Mouse (Mus musculus): ENCODE data around the gene Myh7b. TPM values are rescaled to one million over a fixed set of nuclear protein-coding genes. Genes with fewer than 3 reads are reported as not detected.

Gene Myh7b
- polyA plus RNA-seq (2016; fragmentation: Nextera tagmentation; extraction: Ambion mirVana), result 0.66 and 1.0 TPM in 2 replicates

DNA sequence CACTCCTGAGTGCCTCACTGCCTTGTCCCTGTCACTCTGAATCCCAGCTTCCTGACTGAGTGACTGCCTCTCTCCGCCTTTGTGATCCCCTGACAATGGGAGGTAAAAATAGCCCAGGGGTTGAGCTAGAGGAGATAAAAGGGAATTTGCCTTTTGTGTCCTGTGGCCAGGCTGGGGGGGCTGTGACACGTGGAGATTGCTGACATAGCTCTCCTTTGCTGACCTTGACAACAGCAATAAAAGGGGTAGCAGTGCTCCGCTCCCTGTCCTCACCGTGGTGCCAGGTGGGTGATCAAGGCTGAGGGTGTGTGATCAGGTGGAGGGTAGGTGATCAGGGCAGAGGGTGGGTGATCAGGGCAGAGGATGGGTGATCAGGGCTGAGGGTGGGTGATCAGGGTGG is at the start of gene Myh7b:
Gene Myh7b, plus strand, starts transcription at position 235 of the 400 bp plus-strand sequence.
- WGBS, result 44% methylated on average over 4 of the region's 4 CpGs
- Histone ChIP-seq H3K4me2 (no peak within 1 kb of the TSS), H3K9me3 (no peaks in the 10 kb centered on the region), H3K27me3 (peaks cover 14% of the 10 kb centered on the region), H3K9ac (no peak within 1 kb of the TSS), H3K4me3 (replicated peaks) (no peak within 1 kb of the TSS), H3K4me1 (peaks cover 6% of the 10 kb centered on the region), H3K36me3 (replicated peaks) (no peaks in the 10 kb centered on the region), H3K27ac (no peak within 1 kb of the TSS)
- no peak for ATAC-seq (ENCODE audit: low FRiP score)

DNA sequence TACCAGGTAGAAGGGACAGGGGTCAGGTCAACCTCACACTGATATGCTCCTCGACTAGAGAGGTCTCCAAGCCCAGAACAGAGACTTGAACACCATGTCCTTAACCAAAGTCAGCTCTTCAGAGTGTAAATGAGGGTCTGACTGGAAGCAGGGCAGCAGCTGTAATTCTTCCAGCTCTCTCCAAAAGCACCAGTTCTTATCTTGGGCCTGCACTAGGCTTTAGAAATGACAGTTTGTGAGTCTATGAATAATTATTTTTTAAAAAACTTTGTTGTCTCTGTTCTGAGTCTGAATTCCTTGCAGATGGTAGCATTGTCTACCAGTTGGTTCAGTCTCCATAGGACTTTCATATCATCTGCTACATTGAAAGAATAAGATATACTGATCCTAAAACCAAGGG is 48.8 kb upstream of the Myh7b start:
- no peak for ATAC-seq (ENCODE audit: low FRiP score)
- Histone ChIP-seq H3K27ac (no peak overlapping the region), H3K4me1 (no peaks in the 10 kb centered on the region), H3K9ac (no peak overlapping the region), H3K4me3 (replicated peaks) (no peak overlapping the region), H3K36me3 (replicated peaks) (peaks cover 5% of the 10 kb centered on the region), H3K4me2 (no peak overlapping the region), H3K27me3 (no peaks in the 10 kb centered on the region), H3K9me3 (no peaks in the 10 kb centered on the region)
- WGBS, result 69% methylated on average over 1 of the region's 1 CpGs

DNA sequence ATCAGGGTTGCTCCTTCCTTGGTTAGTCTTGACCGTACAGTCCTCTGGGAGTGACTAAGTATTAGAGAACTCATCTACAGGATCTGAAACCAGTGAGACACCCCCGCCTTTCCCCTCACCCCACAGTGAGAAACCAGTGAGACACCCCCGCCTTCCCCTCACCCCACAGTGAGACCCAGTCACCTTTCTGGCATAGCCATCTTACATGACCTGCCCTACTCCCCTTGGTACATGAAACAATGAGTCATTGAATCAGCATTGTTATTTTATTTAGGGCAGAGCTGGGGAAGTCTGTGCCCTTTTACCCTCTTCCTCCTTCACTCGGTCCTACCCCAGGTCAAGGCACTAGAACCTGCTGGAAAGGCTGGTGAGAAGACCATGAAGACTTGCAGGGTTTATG is 48.1 kb upstream of the Myh7b start:
- Histone ChIP-seq H3K4me2 (no peak overlapping the region), H3K27me3 (no peaks in the 10 kb centered on the region), H3K9me3 (no peaks in the 10 kb centered on the region), H3K4me3 (replicated peaks) (no peak overlapping the region), H3K4me1 (no peaks in the 10 kb centered on the region), H3K36me3 (replicated peaks) (peaks cover 9% of the 10 kb centered on the region), H3K27ac (no peak overlapping the region), H3K9ac (no peak overlapping the region)
- WGBS, result 81% methylated on average over 4 of the region's 4 CpGs
- ATAC-seq (ENCODE audit: low FRiP score), result no peak

DNA sequence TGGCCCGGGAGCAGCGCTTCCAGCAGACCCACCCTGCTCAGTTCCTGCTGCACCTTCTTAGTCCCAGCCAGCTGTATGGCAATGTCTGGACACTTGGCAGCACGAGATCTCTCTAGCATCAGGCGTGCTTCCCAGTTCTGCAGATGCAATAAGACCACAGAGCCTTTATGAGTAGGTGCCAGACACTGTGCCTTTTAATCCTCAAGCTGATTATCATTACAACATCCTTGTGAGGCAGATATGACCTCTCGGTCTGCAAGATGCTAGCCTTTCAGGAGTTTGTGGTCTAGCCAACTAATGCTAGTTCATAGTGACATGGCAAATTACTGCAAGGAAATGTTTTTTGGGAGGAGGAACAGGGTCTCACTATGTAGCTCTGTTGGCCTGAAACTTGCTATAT is 43.3 kb upstream of the Myh7b start:
- H3K27ac ChIP-seq, result no peak overlapping the region
- H3K36me3 ChIP-seq (replicated peaks), result peaks cover 9% of the 10 kb centered on the region
- no peak overlapping the region for H3K4me3 ChIP-seq (replicated peaks)
- no peaks in the 10 kb centered on the region for H3K27me3 ChIP-seq
- peaks cover 12% of the 10 kb centered on the region for H3K4me1 ChIP-seq
- no peak overlapping the region for H3K9ac ChIP-seq
- H3K9me3 ChIP-seq, result no peaks in the 10 kb centered on the region
- 88% methylated on average over 5 of the region's 5 CpGs for WGBS
- no peak overlapping the region for H3K4me2 ChIP-seq
- ATAC-seq (ENCODE audit: low FRiP score), result no peak

DNA sequence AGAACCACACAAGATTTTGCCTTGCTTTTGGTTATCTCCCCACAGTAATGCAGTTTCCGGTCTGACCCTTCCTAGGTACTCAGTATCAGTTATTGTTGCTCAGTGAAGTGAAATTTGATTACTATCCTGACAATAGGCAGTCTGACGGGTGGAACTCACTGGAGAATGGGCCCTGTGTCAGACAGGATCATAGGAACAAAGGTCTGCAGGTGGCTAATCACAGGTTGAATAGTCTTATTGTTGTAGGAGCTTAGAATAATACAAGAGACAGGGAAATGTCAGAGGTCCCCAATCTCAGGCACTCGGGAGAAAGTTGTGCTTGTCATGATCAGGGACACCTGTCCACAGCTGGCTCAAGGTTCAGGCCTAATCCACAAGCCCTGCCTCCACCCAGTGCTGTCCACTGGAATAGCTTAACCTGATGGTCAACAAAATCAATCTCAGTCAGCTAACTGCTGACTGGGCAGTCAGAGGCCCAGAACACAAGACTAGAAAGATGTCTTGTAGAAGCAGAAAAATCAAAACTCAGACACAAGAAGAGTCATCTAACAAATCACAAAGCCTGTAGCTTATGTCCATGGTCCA is 41.7 kb upstream of the Myh7b start:
- Histone ChIP-seq H3K4me2 (no peak overlapping the region), H3K4me3 (replicated peaks) (no peak overlapping the region), H3K9ac (no peak overlapping the region), H3K27ac (no peak overlapping the region), H3K4me1 (peaks cover 12% of the 10 kb centered on the region), H3K36me3 (replicated peaks) (peaks cover 9% of the 10 kb centered on the region), H3K9me3 (no peaks in the 10 kb centered on the region), H3K27me3 (no peaks in the 10 kb centered on the region)
- 6% methylated on average over 3 of the region's 3 CpGs for WGBS
- ATAC-seq (ENCODE audit: low FRiP score), result no peak

DNA sequence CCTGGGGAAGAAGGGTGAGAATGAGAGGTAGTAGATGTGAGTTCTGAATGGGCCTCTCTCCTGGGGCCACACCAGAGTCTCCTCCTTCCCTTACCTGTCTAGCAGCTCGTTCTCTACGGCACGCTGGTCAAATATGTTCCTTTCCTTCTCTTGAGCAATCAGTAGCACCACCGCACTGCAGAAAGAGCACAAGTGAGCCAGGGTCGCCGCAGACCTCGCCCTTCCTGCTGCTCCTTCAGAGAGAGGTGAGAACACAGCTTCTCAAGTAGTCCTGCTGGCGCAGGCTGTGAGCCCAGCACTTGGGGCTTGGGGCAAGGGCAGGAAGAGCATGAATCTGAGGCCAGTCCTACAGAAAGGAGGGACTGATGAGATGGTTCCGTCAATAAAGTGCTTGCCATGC is 38.0 kb upstream of the Myh7b start:
- no peak overlapping the region for H3K27ac ChIP-seq
- no peaks in the 10 kb centered on the region for H3K27me3 ChIP-seq
- ATAC-seq (ENCODE audit: low FRiP score), result no peak
- WGBS, result 90% methylated on average over 9 of the region's 9 CpGs
- H3K9me3 ChIP-seq, result no peaks in the 10 kb centered on the region
- H3K9ac ChIP-seq, result no peak overlapping the region
- H3K4me3 ChIP-seq (replicated peaks), result no peak overlapping the region
- peaks cover 12% of the 10 kb centered on the region for H3K4me1 ChIP-seq
- H3K4me2 ChIP-seq, result no peak overlapping the region
- no peaks in the 10 kb centered on the region for H3K36me3 ChIP-seq (replicated peaks)

DNA sequence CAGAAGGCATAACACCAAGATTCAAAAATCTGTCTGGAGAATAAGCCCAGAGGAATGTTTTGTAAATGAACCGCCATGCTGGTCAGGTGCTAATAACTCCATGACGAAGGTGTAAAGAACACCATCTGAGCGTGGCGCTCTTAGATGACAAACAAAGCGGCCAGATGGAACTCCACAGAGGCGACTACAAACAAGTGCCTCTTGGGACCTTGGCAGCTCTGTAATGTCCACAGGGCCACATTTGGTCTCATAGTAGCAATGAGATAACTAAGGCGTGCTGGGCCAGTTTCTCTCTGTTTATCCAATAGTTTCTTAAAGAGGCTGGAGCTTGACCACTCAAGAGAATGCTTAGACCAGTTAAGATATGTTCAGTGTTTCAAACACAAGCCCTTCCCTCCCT is 37.0 kb upstream of the Myh7b start:
- H3K9ac ChIP-seq, result no peak overlapping the region
- H3K36me3 ChIP-seq (replicated peaks), result no peaks in the 10 kb centered on the region
- H3K9me3 ChIP-seq, result no peaks in the 10 kb centered on the region
- no peak for ATAC-seq (ENCODE audit: low FRiP score)
- H3K4me3 ChIP-seq (replicated peaks), result no peak overlapping the region
- H3K27me3 ChIP-seq, result no peaks in the 10 kb centered on the region
- 92% methylated on average over 7 of the region's 7 CpGs for WGBS
- no peak overlapping the region for H3K27ac ChIP-seq
- H3K4me1 ChIP-seq, result peaks cover 12% of the 10 kb centered on the region
- no peak overlapping the region for H3K4me2 ChIP-seq

DNA sequence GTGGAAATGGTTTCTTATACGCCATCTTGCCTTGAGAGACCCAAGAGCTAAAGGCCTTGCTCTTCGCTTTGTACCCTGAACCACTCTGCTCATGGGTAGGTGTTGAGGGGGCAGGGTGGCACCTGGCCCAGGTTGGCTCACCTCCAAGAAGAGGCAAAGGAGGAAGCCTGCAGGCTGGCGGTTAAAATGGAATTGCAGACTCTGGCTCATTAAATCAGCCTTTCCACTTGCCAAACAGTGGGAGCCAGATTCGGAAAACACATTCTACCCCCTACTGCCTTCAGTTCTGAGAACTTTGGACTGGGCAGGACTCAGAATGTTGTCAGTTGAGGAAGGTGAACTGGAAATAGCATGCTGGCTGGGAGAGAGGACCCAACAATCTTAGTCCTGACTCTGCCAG is 36.3 kb upstream of the Myh7b start:
- Histone ChIP-seq H3K27me3 (no peaks in the 10 kb centered on the region), H3K4me3 (replicated peaks) (no peak overlapping the region), H3K27ac (no peak overlapping the region), H3K4me1 (peaks cover 6% of the 10 kb centered on the region), H3K9me3 (no peaks in the 10 kb centered on the region), H3K9ac (no peak overlapping the region), H3K4me2 (no peak overlapping the region), H3K36me3 (replicated peaks) (no peaks in the 10 kb centered on the region)
- 88% methylated on average over 4 of the region's 4 CpGs for WGBS
- no peak for ATAC-seq (ENCODE audit: low FRiP score)

DNA sequence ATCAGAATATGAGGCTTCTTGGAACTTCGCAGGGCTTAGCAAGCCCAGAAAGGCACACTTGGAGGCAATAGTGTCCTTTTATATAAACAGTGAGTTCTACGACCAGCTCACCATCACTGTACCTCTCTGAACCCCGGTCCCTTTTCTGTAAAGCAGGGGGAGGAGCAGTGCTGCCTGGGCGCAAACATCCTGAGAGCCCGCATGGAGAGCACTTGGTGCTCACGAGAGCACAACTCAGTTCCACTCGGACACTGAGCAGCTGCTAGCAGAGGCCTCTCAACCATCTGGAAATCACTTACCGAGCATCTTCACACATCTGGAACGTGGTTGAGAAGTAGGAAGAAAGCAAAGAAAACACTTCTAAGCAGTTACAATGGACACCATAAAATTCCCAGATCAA is 34.4 kb upstream of the Myh7b start:
- H3K27me3 ChIP-seq, result no peaks in the 10 kb centered on the region
- H3K9ac ChIP-seq, result no peak overlapping the region
- ATAC-seq (ENCODE audit: low FRiP score), result no peak
- H3K4me2 ChIP-seq, result no peak overlapping the region
- H3K36me3 ChIP-seq (replicated peaks), result no peaks in the 10 kb centered on the region
- no peaks in the 10 kb centered on the region for H3K9me3 ChIP-seq
- H3K27ac ChIP-seq, result no peak overlapping the region
- H3K4me3 ChIP-seq (replicated peaks), result no peak overlapping the region
- WGBS, result 77% methylated on average over 9 of the region's 9 CpGs
- no peaks in the 10 kb centered on the region; the same call in 1 of the 2 replicates for H3K4me1 ChIP-seq

DNA sequence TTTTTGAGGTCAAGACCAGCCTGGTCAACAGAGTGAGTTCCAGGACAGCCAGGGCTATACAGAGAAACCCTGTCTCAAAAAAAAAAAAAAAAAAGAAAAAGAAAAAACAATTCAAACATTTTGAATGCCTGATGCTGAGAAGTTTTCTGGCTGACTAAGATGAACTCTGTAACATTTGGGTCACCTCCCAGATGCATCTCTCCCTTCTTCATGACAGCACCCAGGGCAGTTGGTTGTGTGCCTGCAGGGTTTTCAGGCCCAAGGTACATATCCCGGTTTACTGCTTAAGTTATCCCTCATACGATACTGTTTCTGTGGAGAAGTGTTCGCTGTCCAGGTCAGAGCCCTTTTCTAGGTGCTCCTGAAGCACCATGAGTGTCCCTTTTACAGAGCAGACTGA is 30.7 kb upstream of the Myh7b start:
- WGBS, result 97% methylated on average over 3 of the region's 3 CpGs

DNA sequence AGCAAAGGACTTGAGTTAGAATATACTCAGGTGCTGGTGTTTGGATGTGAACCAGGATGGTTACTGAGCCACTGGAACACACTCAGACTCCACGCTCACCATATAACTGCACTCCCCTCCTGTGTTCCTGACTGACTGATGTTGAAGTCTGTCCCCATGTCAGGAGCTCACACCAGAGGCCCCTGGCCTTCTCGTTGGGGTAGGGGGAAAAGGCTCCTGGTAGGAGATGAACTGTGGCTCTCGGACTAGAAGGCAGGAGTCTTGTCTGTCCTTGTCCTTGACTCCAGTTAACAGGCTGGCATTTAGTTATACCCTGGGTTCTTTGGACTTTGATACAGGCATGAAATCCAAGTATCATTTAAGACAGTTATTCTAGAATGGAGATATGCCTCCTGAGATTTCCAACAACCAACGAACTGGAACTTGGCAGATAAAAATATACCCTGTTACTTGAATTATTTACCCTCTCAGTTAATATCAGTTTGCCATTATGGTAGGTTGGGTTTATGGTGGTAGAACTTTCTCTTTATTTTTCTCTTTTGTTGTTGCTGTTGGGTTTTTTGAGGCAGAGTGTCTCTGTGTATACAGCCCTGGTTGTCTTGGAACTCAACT is 28.5 kb upstream of the Myh7b start:
- whole genome bisulfite sequencing, result 80% methylated on average over 4 of the region's 4 CpGs
- H3K4me3 ChIP-seq (replicated peaks), result no peak overlapping the region
- H3K27ac ChIP-seq, result no peak overlapping the region
- peaks cover 10% of the 10 kb centered on the region; the same call in 1 of the 2 replicates for H3K4me1 ChIP-seq
- H3K4me2 ChIP-seq, result no peak overlapping the region
- H3K9me3 ChIP-seq, result no peaks in the 10 kb centered on the region
- H3K36me3 ChIP-seq (replicated peaks), result no peaks in the 10 kb centered on the region
- H3K27me3 ChIP-seq, result no peaks in the 10 kb centered on the region
- no peak overlapping the region for H3K9ac ChIP-seq
- no peak for ATAC-seq (ENCODE audit: low FRiP score)

More for the DNA sequence above, 30.7 kb upstream of the Myh7b start:
- Histone ChIP-seq H3K4me1 (peaks cover 3% of the 10 kb centered on the region; the same call in 1 of the 2 replicates), H3K27me3 (no peaks in the 10 kb centered on the region), H3K4me3 (replicated peaks) (no peak overlapping the region), H3K9me3 (no peaks in the 10 kb centered on the region), H3K9ac (no peak overlapping the region), H3K36me3 (replicated peaks) (no peaks in the 10 kb centered on the region), H3K27ac (no peak overlapping the region), H3K4me2 (no peak overlapping the region)
- no peak for ATAC-seq (ENCODE audit: low FRiP score)

DNA sequence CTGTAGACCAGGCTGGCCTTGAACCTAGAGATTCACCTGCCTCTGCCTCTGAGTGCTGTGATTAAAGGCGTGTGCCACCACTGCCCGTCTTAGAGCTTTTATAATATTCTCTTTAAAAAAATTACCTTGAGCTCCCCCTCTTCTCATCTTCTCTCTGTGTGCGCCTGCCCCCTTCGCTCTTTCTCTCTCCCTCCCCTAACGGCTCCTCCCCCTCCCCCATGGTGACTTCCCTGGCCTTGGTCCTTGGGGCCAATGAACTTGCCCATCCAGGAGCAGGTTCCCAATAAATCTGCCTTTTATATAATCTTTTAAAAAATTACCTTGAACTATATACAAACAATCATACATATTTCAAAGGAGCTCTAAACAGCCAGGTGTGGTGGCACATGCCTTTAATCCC is 28.0 kb upstream of the Myh7b start:
- Histone ChIP-seq H3K36me3 (replicated peaks) (no peaks in the 10 kb centered on the region), H3K4me2 (no peak overlapping the region), H3K4me3 (replicated peaks) (no peak overlapping the region), H3K27me3 (no peaks in the 10 kb centered on the region), H3K4me1 (peaks cover 10% of the 10 kb centered on the region; the same call in 1 of the 2 replicates), H3K27ac (no peak overlapping the region), H3K9ac (no peak overlapping the region), H3K9me3 (no peaks in the 10 kb centered on the region)
- ATAC-seq (ENCODE audit: low FRiP score), result no peak
- WGBS, result 85% methylated on average over 5 of the region's 5 CpGs

DNA sequence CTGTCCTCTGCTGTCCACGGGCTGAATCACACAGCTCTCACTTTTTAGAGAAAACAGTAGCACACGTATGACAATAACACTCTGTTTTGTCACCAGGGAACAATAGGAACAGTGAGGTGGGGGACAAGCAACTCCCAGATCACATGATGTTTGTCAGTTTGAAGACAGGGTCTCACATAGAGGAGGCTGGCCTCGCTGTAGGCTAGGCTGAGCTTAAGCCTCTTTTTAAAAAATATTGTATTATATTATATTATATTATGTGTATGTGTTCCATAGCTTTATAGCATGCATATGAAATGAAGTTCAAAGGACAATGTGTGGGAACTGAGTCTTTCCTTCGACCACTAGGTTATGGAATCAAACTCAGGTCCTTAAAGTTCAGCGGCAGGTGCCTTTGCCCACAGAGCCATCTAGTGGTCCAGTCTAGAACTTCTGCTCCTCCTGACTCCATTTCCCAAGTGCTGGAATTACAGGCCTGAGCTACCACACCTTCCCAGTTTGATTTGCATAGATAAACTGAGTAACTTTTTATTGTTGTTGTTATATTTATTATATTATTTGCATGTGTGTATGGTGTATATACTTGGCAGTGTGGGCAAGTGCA is 27.0 kb upstream of the Myh7b start:
- no peak overlapping the region for H3K4me3 ChIP-seq (replicated peaks)
- H3K9ac ChIP-seq, result no peak overlapping the region
- peaks cover 10% of the 10 kb centered on the region; the same call in 1 of the 2 replicates for H3K4me1 ChIP-seq
- no peaks in the 10 kb centered on the region for H3K27me3 ChIP-seq
- no peaks in the 10 kb centered on the region for H3K36me3 ChIP-seq (replicated peaks)
- H3K27ac ChIP-seq, result no peak overlapping the region
- peak; percentile 36; the same call in 1 of the 2 replicates for ATAC-seq (ENCODE audit: low FRiP score)
- no peak overlapping the region for H3K4me2 ChIP-seq
- H3K9me3 ChIP-seq, result no peaks in the 10 kb centered on the region
- WGBS, result 42% methylated on average over 5 of the region's 5 CpGs
